Mouse (Mus musculus) ovary, adult 10 weeks (tissue): Measurements from ENCODE around the gene Drap1. TPM values are rescaled to one million over a fixed set of nuclear protein-coding genes. Genes with fewer than 3 reads are reported as not detected.

Experiments used
- polyA plus RNA-seq: library from polyadenylated mRNA; stranded (reverse); fragments of 350-450 nt; fragmentation: Illumina TruSeq; extraction: RNeasy Lipid Tissue Mini Kit (QIAGEN cat#74804); gene quantifications from one replicate; pipeline ENCODE4 v1.2.3, GENCODE M21; 2014

The Drap1 gene
- 5.8 TPM for polyA plus RNA-seq

GRCm38 (mm10) chr19:5424782-5425741 lies at the start of gene Drap1, which contains the start of gene AI837181:
Gene Drap1 (minus strand): TSS chr19:5424979.
Gene AI837181 (plus strand): TSS chr19:5425144.

GRCm38 (mm10) chr19:5473720-5474119 lies 48.9 kb upstream of the Drap1 start, which contains the start of gene Efemp2:
Gene Efemp2 (plus strand): TSS chr19:5473954.

GRCm38 (mm10) chr19:5468374-5468773 lies 43.6 kb upstream of the Drap1 start, which contains the start of gene Ctsw:
Gene Ctsw (minus strand): TSS chr19:5468507.

GRCm38 (mm10) chr19:5460465-5460911 lies 35.7 kb upstream of the Drap1 start, which contains the start of gene Fibp:
Gene Fibp (plus strand): TSS chr19:5460615.

GRCm38 (mm10) chr19:5457746-5458442 lies 33.1 kb upstream of the Drap1 start, which contains the start of gene Ccdc85b:
Gene Ccdc85b (minus strand): TSS chr19:5457894.

GRCm38 (mm10) chr19:5447515-5448353 lies 23.0 kb upstream of the Drap1 start, which contains the start of gene Fosl1:
Gene Fosl1 (plus strand): TSS chr19:5447547.

GRCm38 (mm10) chr19:5402293-5402692 lies 22.5 kb downstream of the Drap1 start, which contains the start of gene Tsga10ip:
Gene Tsga10ip (minus strand): TSS chr19:5402526.

GRCm38 (mm10) chr19:5388588-5389242 lies 36.1 kb downstream of the Drap1 start, which contains the start of gene Sart1:
Gene Sart1 (minus strand): TSS chr19:5388703.

Other genes starting within 250 kb of the Drap1 start
- 11.4 TPM for gene Pacs1, start 151.9 kb downstream of the Drap1 start, polyA plus RNA-seq
- 46.0 TPM for gene Sf3b2, start 129.5 kb downstream of the Drap1 start, polyA plus RNA-seq
- gene Gal3st3, start 126.6 kb downstream of the Drap1 start, polyA plus RNA-seq, result not detected
- gene Catsper1, start 89.2 kb downstream of the Drap1 start, polyA plus RNA-seq, result not detected
- not detected for gene Cst6, start 75.4 kb downstream of the Drap1 start, polyA plus RNA-seq
- gene Eif1ad, start 58.2 kb downstream of the Drap1 start, polyA plus RNA-seq, result 12.7 TPM
- 9.0 TPM for gene Banf1, start 57.8 kb downstream of the Drap1 start, polyA plus RNA-seq
- gene Sart1, start 36.3 kb downstream of the Drap1 start, polyA plus RNA-seq, result 2.5 TPM
- gene Tsga10ip, start 22.5 kb downstream of the Drap1 start, polyA plus RNA-seq, result not detected
- gene AI837181, start 165 bp upstream of the Drap1 start, polyA plus RNA-seq, result not detected
- not detected for gene Fosl1, start 22.6 kb upstream of the Drap1 start, polyA plus RNA-seq
- 1.5 TPM for gene Ccdc85b, start 32.9 kb upstream of the Drap1 start, polyA plus RNA-seq
- gene Fibp, start 35.6 kb upstream of the Drap1 start, polyA plus RNA-seq, result 2.3 TPM
- not detected for gene Ctsw, start 43.5 kb upstream of the Drap1 start, polyA plus RNA-seq
- gene Efemp2, start 49.0 kb upstream of the Drap1 start, polyA plus RNA-seq, result 2.1 TPM
- 1.6 TPM for gene Mus81, start 63.4 kb upstream of the Drap1 start, polyA plus RNA-seq
- gene Cfl1, start 65.5 kb upstream of the Drap1 start, polyA plus RNA-seq, result 190 TPM
- gene 1700020D05Rik, start 78.8 kb upstream of the Drap1 start, polyA plus RNA-seq, result not detected
- gene Snx32, start 85.6 kb upstream of the Drap1 start, polyA plus RNA-seq, result not detected
- gene Ovol1, start 135.7 kb upstream of the Drap1 start, polyA plus RNA-seq, result 0.20 TPM
- gene Ap5b1, start 143.0 kb upstream of the Drap1 start, polyA plus RNA-seq, result not detected
- gene Rnaseh2c, start 176.9 kb upstream of the Drap1 start, polyA plus RNA-seq, result 1.2 TPM
- 31.8 TPM for gene Kat5, start 185.3 kb upstream of the Drap1 start, polyA plus RNA-seq
- 1.3 TPM for gene Rela, start 212.5 kb upstream of the Drap1 start, polyA plus RNA-seq
- 2.2 TPM for gene Sipa1, start 238.7 kb upstream of the Drap1 start, polyA plus RNA-seq